Mouse (Mus musculus): Measurements from ENCODE around the gene Smoc1.

DNA sequence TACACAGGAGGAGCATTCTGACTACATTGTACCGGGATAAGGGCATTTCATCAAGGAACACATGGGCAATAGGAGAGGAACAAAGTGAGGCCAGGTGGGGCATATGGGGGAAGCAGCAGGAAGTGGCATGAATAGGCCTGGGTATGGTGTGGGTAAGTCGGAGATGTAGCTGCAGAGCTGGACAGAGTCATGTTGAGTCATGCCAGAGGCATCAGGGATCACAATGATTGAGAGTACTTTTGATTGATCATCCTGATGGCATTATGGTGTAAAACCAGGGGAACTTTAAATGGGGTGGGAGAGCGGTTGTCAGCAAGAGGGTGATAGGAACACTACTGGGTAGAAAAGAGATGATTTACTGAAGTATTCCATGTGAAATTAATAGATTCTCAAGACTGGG is 146.4 kb downstream of the Smoc1 start:
- TF ChIP-seq POLR2A (IDR thresholded peaks at IDR 0.05; ENCODE audit: borderline replicate concordance, extremely low read depth, low read depth, low read length) (no peak), CTCF (IDR thresholded peaks at IDR 0.05; ENCODE audit: insufficient read depth, low read length) (no peak)
